Mouse (Mus musculus): ENCODE measurements around the gene Meis3.

DNA sequence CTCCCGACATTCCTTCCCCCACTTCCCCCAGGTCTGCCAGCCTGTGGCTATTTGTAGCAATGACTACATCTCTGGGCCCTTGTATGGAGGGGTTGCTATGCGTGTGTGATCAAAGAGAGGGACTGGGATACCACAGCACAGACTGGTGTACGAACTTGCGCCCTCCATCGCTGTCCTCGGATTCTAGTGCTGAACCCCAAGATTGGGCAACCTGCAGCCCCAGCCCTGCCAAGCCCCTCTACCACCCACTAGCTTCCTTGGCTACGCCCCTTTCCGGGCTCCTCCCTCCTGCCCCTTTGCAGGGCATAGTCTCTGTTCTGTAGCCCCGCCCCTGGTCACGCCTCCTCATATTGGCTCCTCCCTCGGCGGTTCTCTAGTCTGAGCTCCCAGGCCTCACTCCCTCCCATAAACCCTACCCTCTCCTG is 45.5 kb upstream of the Meis3 start, which contains the start of gene Slc8a2:
- no peak for TF ChIP-seq POLR2A (IDR thresholded peaks at IDR 0.05; ENCODE audit: low read depth, low read length)
- TF ChIP-seq CTCF (IDR thresholded peaks at IDR 0.05; ENCODE audit: extremely low read depth, insufficient read length, insufficient replicate concordance, low read depth, low read length) = no peak
